24 mouse cellular contexts compared by ENCODE assay signal in the genomic region with DNA sequence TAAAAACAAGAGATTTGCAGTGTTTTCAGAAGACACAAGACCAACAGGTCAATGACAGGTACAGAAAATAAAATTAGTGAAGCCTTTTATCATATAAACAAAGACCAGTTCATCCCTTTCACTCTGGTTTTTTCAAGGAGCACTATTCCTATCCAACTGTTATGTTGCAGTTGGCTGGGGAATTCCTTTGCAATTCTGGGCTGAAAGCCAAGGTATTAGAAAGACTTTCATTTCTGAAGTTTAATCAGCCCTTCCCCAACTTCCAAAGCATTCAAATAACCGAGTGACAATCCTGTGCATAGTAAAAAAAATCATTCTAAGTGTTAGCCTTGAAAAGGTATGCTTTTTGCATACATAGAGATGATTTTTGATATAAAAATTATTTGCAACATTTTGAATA.
DNase-seq lines count a peak whose midpoint lies in the region; ATAC-seq and TF ChIP-seq lines count a peak whose summit lies in the region.
"Had no signal": no experiment of that assay in that cellular context is flagged by ENCODE, and none has a peak within 500 bp of the region (broad histone marks: within the 10 kb centered on the region; RNA-seq: fewer than 3 reads in every experiment).

No protein-coding gene starts in this region.

- no peak overlapping the region for H3K4me3 ChIP-seq in embryonic facial prominence, embryonic 14.5 days (ENCODE audit: low read depth, low read length)
- no peak overlapping the region for H3K4me3 ChIP-seq in embryonic facial prominence, embryonic 10.5 days
- no peak overlapping the region for H3K4me3 ChIP-seq in hindbrain, postnatal 0 days (ENCODE audit: low read length)
- no peak overlapping the region for H3K4me3 ChIP-seq in hindbrain, embryonic 10.5 days
- H3K4me3 ChIP-seq in midbrain, embryonic 14.5 days (replicated peaks; ENCODE audit: low read depth, low read length), result no peak overlapping the region
- H3K4me3 ChIP-seq in midbrain, embryonic 15.5 days, result no peak overlapping the region
- H3K4me3 ChIP-seq: embryonic facial prominence, embryonic 15.5 days; heart, embryonic 13.5 days; midbrain, embryonic 13.5 days; neural tube, embryonic 15.5 days had no signal

- no peak for ATAC-seq in embryonic facial prominence, embryonic 14.5 days (ENCODE audit: low read depth)
- no peak for ATAC-seq in hindbrain, postnatal 0 days
- ATAC-seq in midbrain, embryonic 14.5 days (ENCODE audit: low FRiP score, low TSS enrichment), result no peak
- no peak for ATAC-seq in midbrain, embryonic 15.5 days (replicated peaks)
- ATAC-seq: CD4-positive, CD25-positive, alpha-beta regulatory T cell, adult 4 months; forebrain, embryonic 16.5 days; intestine, postnatal 0 days; liver, postnatal 0 days; midbrain, embryonic 13.5 days had no signal

- no peak overlapping the region for H3K9ac ChIP-seq in embryonic facial prominence, embryonic 14.5 days (ENCODE audit: low read depth, low read length)
- no peak overlapping the region for H3K9ac ChIP-seq in hindbrain, postnatal 0 days (replicated peaks; ENCODE audit: low read length)
- no peak overlapping the region for H3K9ac ChIP-seq in midbrain, embryonic 14.5 days (replicated peaks; ENCODE audit: low read length)
- H3K9ac ChIP-seq in midbrain, embryonic 15.5 days, result no peak overlapping the region
- H3K9ac ChIP-seq: embryonic facial prominence, embryonic 15.5 days; heart, embryonic 13.5 days; liver, postnatal 0 days; midbrain, embryonic 13.5 days; neural tube, embryonic 15.5 days had no signal

- no peak for TF ChIP-seq CTCF in hindbrain, postnatal 0 days (IDR thresholded peaks at IDR 0.05; ENCODE audit: low read depth)

- WGBS in embryonic facial prominence, embryonic 14.5 days, result 19% methylated on average over 1 of the region's 1 CpGs
- WGBS in embryonic facial prominence, embryonic 10.5 days, result 57% methylated on average over 1 of the region's 1 CpGs
- 15% methylated on average over 1 of the region's 1 CpGs for WGBS in hindbrain, postnatal 0 days
- 53% methylated on average over 1 of the region's 1 CpGs for WGBS in hindbrain, embryonic 10.5 days
- 39% methylated on average over 1 of the region's 1 CpGs for WGBS in midbrain, embryonic 14.5 days
- 27% methylated on average over 1 of the region's 1 CpGs for WGBS in midbrain, embryonic 15.5 days

- no peak overlapping the region for H3K27ac ChIP-seq in embryonic facial prominence, embryonic 14.5 days (replicated peaks; ENCODE audit: low read depth, low read length)
- no peak overlapping the region for H3K27ac ChIP-seq in embryonic facial prominence, embryonic 10.5 days (replicated peaks)
- H3K27ac ChIP-seq in hindbrain, postnatal 0 days, result no peak overlapping the region
- no peak overlapping the region for H3K27ac ChIP-seq in hindbrain, embryonic 10.5 days
- H3K27ac ChIP-seq in midbrain, embryonic 14.5 days (replicated peaks; ENCODE audit: low read depth, low read length), result no peak overlapping the region
- H3K27ac ChIP-seq in midbrain, embryonic 15.5 days, result no peak overlapping the region
- H3K27ac ChIP-seq: embryonic facial prominence, embryonic 15.5 days; heart, embryonic 13.5 days; midbrain, embryonic 13.5 days; neural tube, embryonic 15.5 days had no signal

- DNase-seq in embryonic facial prominence, embryonic 14.5 days (ENCODE audit: low spot score), result peak; percentile 60
- no peak for DNase-seq in embryonic facial prominence, embryonic 10.5 days (ENCODE audit: low spot score)
- peak; percentile 58 for DNase-seq in hindbrain, postnatal 0 days (ENCODE audit: low spot score)
- DNase-seq in hindbrain, embryonic 10.5 days (ENCODE audit: low spot score), result no peak
- peak; percentile 73 for DNase-seq in midbrain, embryonic 14.5 days
- no peak for DNase-seq in natural killer cell, adult 2 months (ENCODE audit: low spot score in 2 of 2)
- DNase-seq: adrenal gland, adult 2 months; cerebellum, adult 18-20 months; gastrocnemius, postnatal 10 days; heart, postnatal 36 days; kidney, postnatal 4 days; liver, postnatal 0 days; lung, postnatal 10 days; thymus, adult 18-20 months; thymus, postnatal 36 days had no signal

- H3K4me1 ChIP-seq in embryonic facial prominence, embryonic 14.5 days (ENCODE audit: control insufficient read depth, insufficient read depth, low read length), result no peaks in the 10 kb centered on the region
- H3K4me1 ChIP-seq in embryonic facial prominence, embryonic 10.5 days, result no peaks in the 10 kb centered on the region
- no peaks in the 10 kb centered on the region for H3K4me1 ChIP-seq in hindbrain, postnatal 0 days (ENCODE audit: insufficient read depth, low read length)
- no peaks in the 10 kb centered on the region for H3K4me1 ChIP-seq in hindbrain, embryonic 10.5 days (replicated peaks)
- H3K4me1 ChIP-seq in midbrain, embryonic 14.5 days (ENCODE audit: control insufficient read depth, insufficient read depth, low read length), result no peaks in the 10 kb centered on the region
- no peaks in the 10 kb centered on the region for H3K4me1 ChIP-seq in midbrain, embryonic 15.5 days
- H3K4me1 ChIP-seq: embryonic facial prominence, embryonic 15.5 days; heart, embryonic 13.5 days; midbrain, embryonic 13.5 days; neural tube, embryonic 15.5 days had no signal

- H3K27me3 ChIP-seq in embryonic facial prominence, embryonic 14.5 days (replicated peaks; ENCODE audit: control insufficient read depth, insufficient read depth, low read length), result no peaks in the 10 kb centered on the region
- H3K27me3 ChIP-seq in embryonic facial prominence, embryonic 10.5 days (replicated peaks; ENCODE audit: low read depth, poor library complexity, severe bottlenecking), result no peaks in the 10 kb centered on the region
- no peaks in the 10 kb centered on the region for H3K27me3 ChIP-seq in hindbrain, postnatal 0 days (ENCODE audit: insufficient read depth, low read length)
- H3K27me3 ChIP-seq in hindbrain, embryonic 10.5 days (ENCODE audit: insufficient read depth, poor library complexity, severe bottlenecking), result no peaks in the 10 kb centered on the region
- no peaks in the 10 kb centered on the region for H3K27me3 ChIP-seq in midbrain, embryonic 14.5 days (ENCODE audit: control insufficient read depth, insufficient read depth, low read length)
- no peaks in the 10 kb centered on the region for H3K27me3 ChIP-seq in midbrain, embryonic 15.5 days (replicated peaks)
- H3K27me3 ChIP-seq: embryonic facial prominence, embryonic 15.5 days; heart, embryonic 13.5 days; midbrain, embryonic 13.5 days; neural tube, embryonic 15.5 days had no signal

- no peaks in the 10 kb centered on the region for H3K9me3 ChIP-seq in embryonic facial prominence, embryonic 14.5 days (ENCODE audit: control insufficient read depth, low read length)
- H3K9me3 ChIP-seq in embryonic facial prominence, embryonic 10.5 days, result no peaks in the 10 kb centered on the region
- no peaks in the 10 kb centered on the region for H3K9me3 ChIP-seq in hindbrain, postnatal 0 days (ENCODE audit: low read length)
- no peaks in the 10 kb centered on the region for H3K9me3 ChIP-seq in hindbrain, embryonic 10.5 days
- no peaks in the 10 kb centered on the region for H3K9me3 ChIP-seq in midbrain, embryonic 14.5 days (ENCODE audit: control insufficient read depth, low read length)
- H3K9me3 ChIP-seq in midbrain, embryonic 15.5 days, result no peaks in the 10 kb centered on the region
- H3K9me3 ChIP-seq: embryonic facial prominence, embryonic 15.5 days; heart, embryonic 13.5 days; midbrain, embryonic 13.5 days; neural tube, embryonic 15.5 days had no signal

- no peaks in the 10 kb centered on the region for H3K36me3 ChIP-seq in embryonic facial prominence, embryonic 14.5 days (ENCODE audit: control insufficient read depth, insufficient read depth, low read length)
- H3K36me3 ChIP-seq in embryonic facial prominence, embryonic 10.5 days (replicated peaks), result no peaks in the 10 kb centered on the region
- H3K36me3 ChIP-seq in hindbrain, postnatal 0 days (ENCODE audit: insufficient read depth, low read length), result no peaks in the 10 kb centered on the region
- no peaks in the 10 kb centered on the region for H3K36me3 ChIP-seq in hindbrain, embryonic 10.5 days
- H3K36me3 ChIP-seq in midbrain, embryonic 14.5 days (ENCODE audit: control insufficient read depth, insufficient read depth, low read length), result no peaks in the 10 kb centered on the region
- no peaks in the 10 kb centered on the region for H3K36me3 ChIP-seq in midbrain, embryonic 15.5 days (replicated peaks)
- H3K36me3 ChIP-seq: embryonic facial prominence, embryonic 15.5 days; heart, embryonic 13.5 days; midbrain, embryonic 13.5 days; neural tube, embryonic 15.5 days had no signal

- no peak overlapping the region for H3K4me2 ChIP-seq in embryonic facial prominence, embryonic 14.5 days (ENCODE audit: low read depth, low read length)
- H3K4me2 ChIP-seq in hindbrain, postnatal 0 days (ENCODE audit: low read depth, low read length), result no peak overlapping the region
- H3K4me2 ChIP-seq in midbrain, embryonic 14.5 days (ENCODE audit: low read length), result no peak overlapping the region
- no peak overlapping the region for H3K4me2 ChIP-seq in midbrain, embryonic 15.5 days
- H3K4me2 ChIP-seq: embryonic facial prominence, embryonic 15.5 days; heart, embryonic 13.5 days; liver, embryonic 11.5 days; midbrain, embryonic 13.5 days; neural tube, embryonic 15.5 days had no signal

Comparison
In these comparisons a context has a peak if more than half of its experiments do, and no peak if none do; other contexts are left out.
1. DNase-seq: peak in embryonic facial prominence, embryonic 14.5 days (single experiment), hindbrain, postnatal 0 days (single experiment) and midbrain, embryonic 14.5 days (single experiment); none in embryonic facial prominence, embryonic 10.5 days (single experiment), hindbrain, embryonic 10.5 days (single experiment) and natural killer cell, adult 2 months (0 of 2).